Mouse (Mus musculus) Muller cell, postnatal 12 days (primary cell): ENCODE results near the gene Frmd5.
"Not testable (repeated sequence)": the region's sequence is repeated elsewhere in the genome, so short reads cannot be mapped to it uniquely, and the experiment has no call there.

ENCODE experiments used
- DNase-seq: peaks from one replicate; pipeline ENCODE4 v3.0.0-alpha.2; 2015; ENCODE audit errors: inconsistent ontology term

Frmd5 gene

GRCm38 (mm10) chr2:121806959-121807653, at the start of gene Frmd5:
TSS of gene Frmd5 (minus strand) at chr2:121807087.
- DNase-seq: peak; percentile 95

- no peak for DNase-seq
Observed at GRCm38 (mm10) chr2:121853974-121854373, 47.1 kb upstream of the Frmd5 start.

- no peak for DNase-seq
Observed at GRCm38 (mm10) chr2:121852045-121852444, 45.2 kb upstream of the Frmd5 start.

- DNase-seq: no peak
Observed at GRCm38 (mm10) chr2:121846050-121846449, 39.2 kb upstream of the Frmd5 start.

GRCm38 (mm10) chr2:121842249-121842648, 35.4 kb upstream of the Frmd5 start:
- no peak for DNase-seq

GRCm38 (mm10) chr2:121841453-121841852, 34.6 kb upstream of the Frmd5 start:
- DNase-seq: no peak

GRCm38 (mm10) chr2:121834926-121835325, 28.0 kb upstream of the Frmd5 start:
- no peak for DNase-seq

- peak; percentile 52 for DNase-seq
Observed at GRCm38 (mm10) chr2:121832484-121832894, 25.6 kb upstream of the Frmd5 start.

GRCm38 (mm10) chr2:121828411-121828810, 21.5 kb upstream of the Frmd5 start:
- DNase-seq: no peak

GRCm38 (mm10) chr2:121826189-121826588, 19.3 kb upstream of the Frmd5 start:
- no peak for DNase-seq

- no peak for DNase-seq
Observed at GRCm38 (mm10) chr2:121824653-121825052, 17.8 kb upstream of the Frmd5 start.

GRCm38 (mm10) chr2:121821787-121822186, 14.9 kb upstream of the Frmd5 start:
- no peak for DNase-seq

GRCm38 (mm10) chr2:121810876-121811275, 4.0 kb upstream of the Frmd5 start:
- not testable (repeated sequence) for DNase-seq

- DNase-seq: no peak
Observed at GRCm38 (mm10) chr2:121809126-121809525, 2.2 kb upstream of the Frmd5 start.

- peak; percentile 60 for DNase-seq
Observed at GRCm38 (mm10) chr2:121806171-121806943, 530 bp downstream of the Frmd5 start.

GRCm38 (mm10) chr2:121799051-121799450, 7.8 kb downstream of the Frmd5 start:
- peak; percentile 83 for DNase-seq

GRCm38 (mm10) chr2:121795995-121796394, 10.9 kb downstream of the Frmd5 start:
- no peak for DNase-seq

- DNase-seq: no peak
Observed at GRCm38 (mm10) chr2:121789777-121790176, 17.1 kb downstream of the Frmd5 start.

- DNase-seq: no peak
Observed at GRCm38 (mm10) chr2:121788415-121788814, 18.5 kb downstream of the Frmd5 start.

- DNase-seq: peak; percentile 42
Observed at GRCm38 (mm10) chr2:121787767-121788166, 19.1 kb downstream of the Frmd5 start.

- peak; percentile 5 for DNase-seq
Observed at GRCm38 (mm10) chr2:121787271-121787670, 19.6 kb downstream of the Frmd5 start.

- no peak for DNase-seq
Observed at GRCm38 (mm10) chr2:121776219-121776618, 30.7 kb downstream of the Frmd5 start.

- peak; percentile 73 for DNase-seq
Observed at GRCm38 (mm10) chr2:121764851-121765250, 42.0 kb downstream of the Frmd5 start.
